Mouse (Mus musculus): ENCODE data around the gene Dppa2. TPM values are rescaled to one million over a fixed set of nuclear protein-coding genes. Genes with fewer than 3 reads are reported as not detected.
"Not testable (repeated sequence)": the region's sequence is repeated elsewhere in the genome, so short reads cannot be mapped to it uniquely, and the experiment has no call there.

Gene Dppa2
- polyA plus RNA-seq, 1 experiment from 2014 or later, result 0.07 TPM

DNA sequence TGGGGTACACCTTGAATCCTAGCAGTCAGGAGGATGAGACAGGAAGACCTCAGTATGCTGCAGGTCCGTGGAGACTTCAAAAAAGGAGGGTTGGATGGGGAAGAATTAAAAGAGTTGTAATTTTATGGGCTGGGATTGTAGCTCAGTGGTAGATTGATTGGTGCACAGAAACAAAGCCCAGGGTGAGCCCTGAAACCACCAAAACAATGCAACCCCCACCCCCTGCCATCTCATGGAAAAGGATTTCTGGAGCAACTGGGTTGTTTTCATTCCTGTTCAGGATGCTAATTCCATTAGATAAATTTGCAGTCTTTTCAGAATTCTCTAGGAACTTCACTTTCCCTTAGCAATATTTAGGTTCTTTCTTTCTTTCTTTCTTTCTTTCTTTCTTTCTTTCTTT is 20.9 kb upstream of the Dppa2 start:
- no peak for TF ChIP-seq EP300 (IDR thresholded peaks at IDR 0.05)
- no peak for TF ChIP-seq CTCF (IDR thresholded peaks at IDR 0.05)
- no peaks in the 10 kb centered on the region for H3K36me3 ChIP-seq (ENCODE audit: insufficient read depth, low read length)
- H3K27me3 ChIP-seq (replicated peaks; ENCODE audit: insufficient read depth, low read length), result no peaks in the 10 kb centered on the region
- DNase-seq (ENCODE audit: low spot score), result no peak
- no peak overlapping the region for H3K27ac ChIP-seq (ENCODE audit: low read length)
- no peak for ATAC-seq
- no peak overlapping the region for H3K4me3 ChIP-seq (ENCODE audit: low read depth, low read length)
- no peaks in the 10 kb centered on the region for H3K4me1 ChIP-seq (ENCODE audit: insufficient read depth, low read depth, low read length)
- no peak overlapping the region for H3K9ac ChIP-seq (replicated peaks; ENCODE audit: low read depth)
- H3K4me2 ChIP-seq (replicated peaks; ENCODE audit: low read depth, low read length), result no peak overlapping the region
- H3K9me3 ChIP-seq (ENCODE audit: low read length), result no peaks in the 10 kb centered on the region
- 67% methylated on average over 1 of the region's 1 CpGs for WGBS

GRCm38 (mm10) chr16:48283517-48283916 is 20.2 kb upstream of the Dppa2 start, which contains the start of gene Dppa4:
TSS of gene Dppa4 (plus strand) at chr16:48283733.
- WGBS, result 66% methylated on average over 4 of the region's 4 CpGs

GRCm38 (mm10) chr16:48285517-48285916 is 18.2 kb upstream of the Dppa2 start:
- DNase-seq (ENCODE audit: low spot score), result no peak
- ATAC-seq, result no peak
- H3K4me3 ChIP-seq (ENCODE audit: low read depth, low read length), result no peak overlapping the region
- WGBS, result 89% methylated on average over 4 of the region's 4 CpGs
- H3K4me2 ChIP-seq (replicated peaks; ENCODE audit: low read depth, low read length), result no peak overlapping the region
- no peaks in the 10 kb centered on the region for H3K9me3 ChIP-seq (ENCODE audit: low read length)
- H3K36me3 ChIP-seq (ENCODE audit: insufficient read depth, low read length), result no peaks in the 10 kb centered on the region
- H3K4me1 ChIP-seq (ENCODE audit: insufficient read depth, low read depth, low read length), result no peaks in the 10 kb centered on the region
- no peak overlapping the region for H3K27ac ChIP-seq (ENCODE audit: low read length)
- no peak overlapping the region for H3K9ac ChIP-seq (replicated peaks; ENCODE audit: low read depth)
- no peaks in the 10 kb centered on the region for H3K27me3 ChIP-seq (replicated peaks; ENCODE audit: insufficient read depth, low read length)
- no peak for TF ChIP-seq CTCF (IDR thresholded peaks at IDR 0.05)
- TF ChIP-seq EP300 (IDR thresholded peaks at IDR 0.05), result no peak

More at GRCm38 (mm10) chr16:48283517-48283916, 20.2 kb upstream of the Dppa2 start, which contains the start of gene Dppa4:
- H3K9me3 ChIP-seq (ENCODE audit: low read length), result no peaks in the 10 kb centered on the region
- no peak within 1 kb of the TSS for H3K4me2 ChIP-seq (replicated peaks; ENCODE audit: low read depth, low read length)
- no peak for ATAC-seq
- H3K27me3 ChIP-seq (replicated peaks; ENCODE audit: insufficient read depth, low read length), result no peaks in the 10 kb centered on the region
- H3K4me3 ChIP-seq (ENCODE audit: low read depth, low read length), result no peak within 1 kb of the TSS
- no peak within 1 kb of the TSS for H3K9ac ChIP-seq (replicated peaks; ENCODE audit: low read depth)
- no peak within 1 kb of the TSS for H3K27ac ChIP-seq (ENCODE audit: low read length)
- H3K36me3 ChIP-seq (ENCODE audit: insufficient read depth, low read length), result no peaks in the 10 kb centered on the region
- TF ChIP-seq EP300 (IDR thresholded peaks at IDR 0.05) (no peak), CTCF (IDR thresholded peaks at IDR 0.05) (no peak)
- DNase-seq (ENCODE audit: low spot score), result no peak
- no peaks in the 10 kb centered on the region for H3K4me1 ChIP-seq (ENCODE audit: insufficient read depth, low read depth, low read length)

DNA sequence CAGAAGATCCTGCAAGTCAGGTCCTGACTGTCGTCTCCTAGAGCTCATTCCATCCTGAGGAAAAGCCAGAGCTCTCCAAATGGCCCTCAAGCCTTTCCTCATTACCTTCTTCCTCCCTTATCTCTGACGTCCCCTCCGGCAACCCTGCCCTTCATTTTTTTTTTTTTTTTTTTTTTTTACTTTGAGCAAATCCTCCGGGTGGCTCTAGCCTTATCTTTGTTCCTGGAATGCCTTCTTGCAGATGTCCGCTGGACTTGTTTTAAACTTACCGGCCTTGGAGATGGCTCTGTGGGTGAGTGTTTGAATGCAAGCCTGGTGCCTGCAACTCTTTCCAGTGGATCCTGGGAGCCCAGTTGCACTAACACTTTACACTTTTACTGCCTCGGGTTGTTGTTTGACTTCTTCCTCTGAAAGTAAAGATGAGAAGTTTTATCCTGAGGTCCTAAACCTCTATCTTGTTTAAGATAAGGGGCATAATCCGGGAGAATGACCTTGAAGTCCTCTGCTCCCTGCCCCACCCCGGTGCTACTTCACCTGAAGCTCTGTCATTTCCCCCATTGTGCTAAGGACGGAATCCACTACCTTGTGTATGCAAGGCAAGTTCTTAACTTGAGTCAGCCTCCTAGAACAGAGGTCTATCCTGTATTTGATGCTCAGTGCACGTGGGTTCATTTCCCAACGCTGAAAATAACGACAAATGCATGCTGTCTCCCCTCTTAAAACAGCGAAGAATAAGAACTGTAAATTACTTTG is 6.1 kb upstream of the Dppa2 start:
- Histone ChIP-seq H3K36me3 (ENCODE audit: insufficient read depth, low read length) (no peaks in the 10 kb centered on the region), H3K27ac (ENCODE audit: low read length) (no peak overlapping the region), H3K4me1 (ENCODE audit: insufficient read depth, low read depth, low read length) (no peaks in the 10 kb centered on the region), H3K9ac (replicated peaks; ENCODE audit: low read depth) (no peak overlapping the region), H3K4me2 (replicated peaks; ENCODE audit: low read depth, low read length) (no peak overlapping the region), H3K9me3 (ENCODE audit: low read length) (no peaks in the 10 kb centered on the region), H3K27me3 (replicated peaks; ENCODE audit: insufficient read depth, low read length) (no peaks in the 10 kb centered on the region), H3K4me3 (ENCODE audit: low read depth, low read length) (no peak overlapping the region)
- DNase-seq (ENCODE audit: low spot score), result peak; percentile 11
- no peak for ATAC-seq
- no peak for TF ChIP-seq CTCF (IDR thresholded peaks at IDR 0.05)
- no peak for TF ChIP-seq EP300 (IDR thresholded peaks at IDR 0.05)
- WGBS, result 37% methylated on average over 14 of the region's 14 CpGs

- DNase-seq (ENCODE audit: low spot score) (no peak), ATAC-seq (no peak)
- H3K4me3 ChIP-seq (ENCODE audit: low read depth, low read length), result no peak overlapping the region
- WGBS, result 63% methylated on average over 3 of the region's 3 CpGs
- no peak overlapping the region for H3K9ac ChIP-seq (replicated peaks; ENCODE audit: low read depth)
- no peaks in the 10 kb centered on the region for H3K9me3 ChIP-seq (ENCODE audit: low read length)
- H3K27me3 ChIP-seq (replicated peaks; ENCODE audit: insufficient read depth, low read length), result no peaks in the 10 kb centered on the region
- no peaks in the 10 kb centered on the region for H3K4me1 ChIP-seq (ENCODE audit: insufficient read depth, low read depth, low read length)
- TF ChIP-seq CTCF (IDR thresholded peaks at IDR 0.05) (no peak), EP300 (IDR thresholded peaks at IDR 0.05) (no peak)
- H3K27ac ChIP-seq (ENCODE audit: low read length), result no peak overlapping the region
- no peaks in the 10 kb centered on the region for H3K36me3 ChIP-seq (ENCODE audit: insufficient read depth, low read length)
- no peak overlapping the region for H3K4me2 ChIP-seq (replicated peaks; ENCODE audit: low read depth, low read length)
Observed at GRCm38 (mm10) chr16:48299884-48300283, 3.8 kb upstream of the Dppa2 start.

DNA sequence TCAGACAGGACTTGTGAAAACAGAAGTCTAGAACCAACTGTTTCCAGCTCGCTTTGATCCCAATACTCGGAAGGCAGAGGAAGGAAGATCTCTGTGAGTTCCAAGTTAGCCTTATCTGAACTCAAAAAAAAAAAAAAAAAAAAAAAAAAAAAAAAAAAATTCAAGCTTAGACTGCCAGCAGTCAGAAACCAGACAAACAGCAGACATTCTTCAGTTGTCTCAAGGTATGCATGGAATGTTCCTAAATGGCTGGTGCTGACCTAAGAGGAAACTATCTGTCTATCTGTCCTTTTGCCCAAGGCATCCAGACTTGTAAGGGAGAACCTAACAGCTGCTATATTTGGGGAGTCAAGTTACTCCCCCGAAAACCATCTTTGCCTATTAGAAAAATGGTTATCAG is 275 bp downstream of the Dppa2 start:
- no peak overlapping the region for H3K9ac ChIP-seq (replicated peaks; ENCODE audit: low read depth)
- H3K27me3 ChIP-seq (replicated peaks; ENCODE audit: insufficient read depth, low read length), result no peaks in the 10 kb centered on the region
- no peaks in the 10 kb centered on the region for H3K36me3 ChIP-seq (ENCODE audit: insufficient read depth, low read length)
- no peak for ATAC-seq
- peak; percentile 9 for DNase-seq (ENCODE audit: low spot score)
- no peak overlapping the region for H3K27ac ChIP-seq (ENCODE audit: low read length)
- no peak overlapping the region for H3K4me3 ChIP-seq (ENCODE audit: low read depth, low read length)
- no peaks in the 10 kb centered on the region for H3K4me1 ChIP-seq (ENCODE audit: insufficient read depth, low read depth, low read length)
- H3K9me3 ChIP-seq (ENCODE audit: low read length), result no peaks in the 10 kb centered on the region
- 49% methylated on average over 3 of the region's 3 CpGs for WGBS
- no peak for TF ChIP-seq EP300 (IDR thresholded peaks at IDR 0.05)
- H3K4me2 ChIP-seq (replicated peaks; ENCODE audit: low read depth, low read length), result no peak overlapping the region

GRCm38 (mm10) chr16:48308916-48309315 is 5.2 kb downstream of the Dppa2 start:
- DNase-seq (ENCODE audit: low spot score); ATAC-seq; H3K4me3 ChIP-seq (ENCODE audit: low read depth, low read length); H3K9ac ChIP-seq (replicated peaks; ENCODE audit: low read depth); H3K9me3 ChIP-seq (ENCODE audit: low read length); H3K4me1 ChIP-seq (ENCODE audit: insufficient read depth, low read depth, low read length); H3K4me2 ChIP-seq (replicated peaks; ENCODE audit: low read depth, low read length); H3K36me3 ChIP-seq (ENCODE audit: insufficient read depth, low read length); H3K27ac ChIP-seq (ENCODE audit: low read length); H3K27me3 ChIP-seq (replicated peaks; ENCODE audit: insufficient read depth, low read length): not testable (repeated sequence)
- 92% methylated on average over 10 of the region's 10 CpGs for WGBS

Measured in lung, postnatal 0 days (tissue).